Mouse (Mus musculus) A20 (cell line): Measurements from ENCODE around the gene Faap24.

Experiments used
- DNase-seq: peaks from one replicate; pipeline ENCODE4 v3.0.0-alpha.2; 2011; ENCODE audit warnings: low read depth, low spot score

Faap24 gene

DNA sequence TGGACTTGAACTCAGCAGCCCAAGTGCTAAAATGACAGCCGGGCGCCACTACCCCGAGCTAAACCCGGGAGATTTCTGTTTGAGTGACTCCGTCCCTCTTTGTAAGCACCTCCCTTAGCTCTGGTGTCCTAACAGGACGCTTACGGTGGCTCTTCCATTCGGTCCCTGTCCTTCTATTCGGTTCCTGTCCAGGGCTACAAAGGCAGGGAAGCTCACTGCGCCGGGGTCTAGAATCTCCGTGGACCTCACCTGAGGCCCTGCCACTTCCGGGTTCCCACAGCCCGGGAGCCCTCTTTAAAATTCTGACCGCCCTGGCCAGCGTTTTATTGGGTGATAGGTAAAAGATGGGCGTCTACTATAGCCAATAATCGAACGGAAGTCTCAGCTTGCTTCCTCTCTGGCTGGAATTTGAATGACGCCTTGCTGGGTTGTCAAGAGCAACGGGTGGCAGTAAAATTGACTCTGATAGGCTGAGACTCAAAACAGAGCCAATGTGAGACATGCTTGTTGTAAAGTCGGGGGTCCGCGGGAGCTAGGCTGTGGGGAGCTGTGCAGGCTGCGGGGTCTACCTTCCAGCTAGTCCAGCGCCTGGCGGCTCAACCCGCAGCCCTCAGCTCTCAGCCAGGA is at the start of gene Faap24, which contains the start of gene Cep89:
TSS of gene Faap24 (minus strand) at position 295 of the 627 bp plus-strand sequence.
TSS of gene Cep89 (plus strand) at position 494 of the 627 bp plus-strand sequence.
- DNase-seq, result peak; percentile 99

DNA sequence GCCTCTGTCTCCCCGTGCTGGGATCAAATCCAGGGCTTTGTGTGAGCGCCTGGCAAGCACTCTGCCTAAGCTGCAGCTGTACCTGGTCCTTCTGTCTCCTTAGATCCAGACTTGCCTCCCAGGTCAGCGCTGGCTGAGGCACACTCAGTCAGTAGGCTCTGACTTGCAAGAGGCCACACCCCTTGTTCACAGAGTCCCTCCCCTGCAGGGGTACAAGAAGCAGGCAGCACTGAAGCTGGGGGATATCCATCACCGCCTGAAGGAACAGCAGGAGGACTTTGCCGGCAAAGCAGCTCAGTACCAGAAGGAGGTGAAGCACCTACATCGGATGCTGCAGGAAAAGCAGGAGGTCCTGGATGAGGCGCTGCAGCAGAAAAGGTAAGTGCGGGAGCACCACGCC is 38.6 kb upstream of the Faap24 start:
- no peak for DNase-seq

DNA sequence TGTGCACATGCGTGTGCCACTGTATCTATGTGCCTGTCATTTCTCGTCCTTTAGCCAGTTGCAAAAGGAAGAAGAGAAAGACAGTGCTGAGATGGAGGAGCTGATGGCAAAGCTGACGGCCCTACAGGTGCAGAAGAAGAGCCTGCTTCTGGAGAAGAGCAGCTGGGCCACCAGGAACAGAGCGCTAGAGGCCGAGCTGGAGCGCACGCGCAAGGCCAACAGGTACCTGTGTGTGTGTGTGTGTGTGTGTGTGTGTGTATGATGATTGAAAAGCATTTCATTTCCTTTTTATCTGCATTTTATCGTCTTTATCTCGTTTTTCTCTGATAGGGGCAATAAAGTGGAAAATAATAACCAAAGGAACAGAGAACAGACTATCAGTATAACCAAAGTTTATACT is 31.5 kb upstream of the Faap24 start:
- DNase-seq, result no peak

DNA sequence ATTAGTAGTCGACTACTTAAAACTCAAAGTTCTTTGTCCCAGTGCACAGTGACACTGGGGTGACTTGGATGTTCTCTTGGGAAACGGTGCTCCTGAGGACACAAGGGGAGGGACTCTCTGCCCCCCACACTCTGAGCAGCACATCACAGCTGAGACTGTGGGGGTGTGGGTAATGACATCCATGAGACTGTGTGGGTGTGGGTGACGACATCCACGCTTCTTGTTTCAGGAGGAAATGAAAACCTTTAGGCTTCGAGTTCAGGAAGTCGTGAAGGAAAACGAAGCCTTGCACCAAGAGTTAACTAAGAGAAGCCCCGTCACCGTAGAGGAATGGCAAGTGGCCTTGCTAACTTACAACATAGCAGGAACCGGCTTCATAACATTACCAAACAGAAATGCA is 26.4 kb upstream of the Faap24 start:
- no peak for DNase-seq

DNA sequence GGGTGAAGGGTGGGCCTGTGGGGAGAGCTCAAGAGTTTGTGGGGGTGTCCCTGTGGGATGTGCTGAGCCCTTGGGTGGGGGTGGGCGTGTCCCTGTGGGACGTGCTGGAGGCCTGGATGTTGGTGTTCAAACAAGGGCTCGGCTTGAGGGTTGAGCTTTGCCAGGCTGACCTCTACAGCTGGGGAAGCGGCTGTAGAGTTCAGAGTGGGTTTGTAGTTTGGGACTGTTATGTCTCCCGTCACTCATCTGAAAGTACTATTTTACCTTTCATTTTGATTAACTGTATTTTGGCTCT is 20.0 kb upstream of the Faap24 start:
- no peak for DNase-seq

DNA sequence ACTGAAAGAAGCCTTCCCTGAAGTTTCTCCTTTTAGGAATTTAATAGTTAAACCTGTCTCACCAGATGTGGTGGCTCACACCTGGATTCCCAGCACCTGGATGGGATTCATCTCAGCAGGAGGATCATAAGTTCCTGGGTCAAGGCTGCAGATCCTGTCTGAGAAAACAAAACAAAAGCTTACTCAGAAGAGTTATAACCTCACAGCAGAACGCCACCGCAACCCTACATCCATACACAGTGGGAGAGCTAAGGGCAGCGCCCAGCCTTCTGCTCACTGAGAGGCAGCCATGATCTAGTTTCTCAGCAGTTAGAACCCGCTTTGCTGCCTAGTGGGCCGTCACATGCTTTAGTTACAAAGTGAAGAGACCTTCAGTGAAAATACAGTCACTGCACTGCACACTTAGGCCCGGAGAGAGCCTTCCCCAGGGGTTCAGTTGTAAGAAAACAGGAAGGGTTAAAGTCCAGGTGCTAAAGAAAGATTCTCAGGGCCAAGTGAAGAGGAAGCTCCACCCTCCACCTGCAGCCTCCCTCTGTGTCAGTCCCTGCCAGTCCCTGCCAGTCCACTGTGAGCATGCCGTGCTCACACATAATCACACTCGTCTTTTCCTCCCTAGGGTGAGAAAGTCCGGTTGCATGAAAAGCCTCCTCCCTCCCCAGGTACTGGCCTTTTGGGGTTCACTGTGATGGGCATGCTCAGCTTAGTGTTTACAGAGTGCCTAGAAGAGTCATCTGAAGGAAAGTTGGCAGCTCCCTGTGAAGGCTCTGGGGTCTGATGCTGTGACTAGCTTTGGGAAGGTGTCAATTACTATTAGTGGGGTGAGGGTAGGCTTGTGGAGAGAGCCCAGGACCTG is 19.4 kb upstream of the Faap24 start:
- DNase-seq, result no peak

DNA sequence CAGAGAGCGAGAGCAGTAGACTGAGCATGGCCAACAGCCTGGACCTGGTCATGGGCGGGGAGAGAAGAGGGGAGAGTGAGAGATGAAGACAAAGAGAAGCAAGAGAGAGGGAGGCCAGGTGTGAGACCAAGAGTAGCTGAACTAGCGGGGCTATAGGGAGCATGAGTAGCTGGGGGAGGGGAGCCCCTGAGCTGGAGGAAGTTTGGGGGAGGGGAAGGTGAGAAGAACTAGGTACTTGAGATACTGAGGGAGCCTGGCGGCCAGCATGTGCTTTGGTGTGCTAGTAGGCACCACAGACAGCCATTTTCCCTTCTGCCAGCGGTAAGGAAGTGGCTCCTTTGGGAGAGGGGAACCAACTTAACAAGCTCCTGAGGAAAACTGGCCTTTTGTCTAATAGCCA is 18.6 kb upstream of the Faap24 start:
- no peak for DNase-seq

DNA sequence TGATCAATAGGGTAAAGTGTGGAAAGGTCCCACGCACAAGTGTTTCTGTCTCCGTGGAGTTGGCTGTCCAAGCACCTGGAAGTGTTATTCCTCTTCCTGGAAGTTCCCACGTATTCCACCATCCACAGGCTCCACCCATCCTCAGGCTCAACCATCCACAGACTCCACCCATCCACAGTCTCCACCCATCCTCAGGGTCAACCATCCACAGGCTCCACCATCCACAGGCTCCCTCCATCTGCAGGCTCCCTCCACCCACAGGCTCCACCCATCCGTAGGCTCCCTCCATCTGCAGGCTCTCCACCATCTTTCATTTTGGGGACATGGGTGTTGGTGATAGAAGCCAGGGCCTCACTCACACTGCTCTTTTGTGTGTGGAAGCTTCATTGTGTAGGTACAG is 4.5 kb upstream of the Faap24 start:
- no peak for DNase-seq

DNA sequence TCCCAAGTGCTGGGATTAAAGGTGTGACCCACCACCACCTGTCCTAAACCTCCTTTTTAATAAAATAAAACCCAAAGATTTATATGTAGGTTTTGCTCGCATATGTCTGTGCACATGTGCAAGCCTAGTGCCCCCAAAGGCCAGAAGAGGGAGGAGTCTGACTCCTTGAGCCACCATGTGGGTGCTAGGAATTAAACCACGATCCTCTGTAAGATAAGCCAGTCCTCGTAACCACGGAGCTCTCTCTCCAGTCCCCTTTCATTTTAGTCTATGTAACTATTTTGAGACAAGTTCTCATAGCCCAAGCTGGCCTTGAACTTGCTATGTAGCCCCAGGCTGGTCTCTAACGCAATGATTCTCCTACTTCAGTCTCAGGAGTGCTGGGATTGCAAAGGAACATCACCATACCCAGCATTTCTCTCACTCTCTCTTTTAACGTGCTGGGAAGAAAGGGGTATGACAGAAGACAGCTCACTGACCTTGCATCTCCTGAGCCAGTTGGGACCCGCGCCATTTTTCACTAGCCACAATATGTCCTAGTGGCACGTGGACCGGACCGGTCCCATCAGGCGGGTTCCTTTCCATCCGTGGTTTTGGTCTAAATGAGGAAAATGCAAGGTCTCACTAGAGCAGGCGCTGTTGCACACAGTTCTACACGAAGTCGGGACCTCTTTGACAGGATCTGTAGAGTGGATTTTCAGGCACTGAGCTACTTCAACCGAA is 741 bp downstream of the Faap24 start:
- DNase-seq, result peak; percentile 63

DNA sequence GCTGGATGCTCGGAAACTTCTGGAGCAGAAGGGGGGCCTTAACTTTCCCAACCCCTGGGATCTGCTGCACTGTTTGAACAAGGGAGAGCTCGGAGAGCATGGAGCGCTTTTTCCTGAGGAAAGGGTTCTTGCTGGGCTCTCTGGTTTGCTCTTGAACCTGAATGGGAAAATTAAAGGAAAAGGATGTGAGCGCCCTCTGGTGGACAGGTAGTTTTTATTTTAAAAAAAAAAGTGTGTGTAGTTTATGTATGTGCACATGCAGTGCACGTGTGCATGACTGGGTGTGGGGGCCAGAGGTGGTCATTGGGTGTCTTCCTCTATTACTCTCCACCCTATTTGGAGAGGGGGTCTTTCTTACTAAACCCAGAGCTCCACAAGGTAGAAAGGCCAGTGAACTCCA is 3.7 kb downstream of the Faap24 start:
- DNase-seq, result peak; percentile 39

DNA sequence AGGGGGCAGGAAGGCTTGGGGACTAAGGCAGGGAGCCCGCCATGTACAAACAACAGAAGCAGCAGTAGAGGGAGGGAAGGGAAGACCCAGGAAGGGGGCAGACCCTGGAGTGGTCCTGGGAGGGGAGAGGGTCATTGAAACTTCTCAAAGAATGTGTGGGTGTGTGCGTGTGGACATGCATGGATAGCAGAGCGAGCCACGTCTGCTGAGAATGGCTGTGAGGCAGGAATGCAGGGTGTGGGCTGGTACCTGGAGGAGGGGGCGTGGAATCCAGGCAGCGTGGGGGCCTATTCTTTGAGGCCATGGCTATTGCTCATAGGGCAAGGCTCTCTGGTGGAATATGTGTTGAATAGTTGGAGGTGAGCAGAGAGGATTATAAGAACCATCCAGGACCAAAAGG is 7.9 kb downstream of the Faap24 start:
- no peak for DNase-seq

DNA sequence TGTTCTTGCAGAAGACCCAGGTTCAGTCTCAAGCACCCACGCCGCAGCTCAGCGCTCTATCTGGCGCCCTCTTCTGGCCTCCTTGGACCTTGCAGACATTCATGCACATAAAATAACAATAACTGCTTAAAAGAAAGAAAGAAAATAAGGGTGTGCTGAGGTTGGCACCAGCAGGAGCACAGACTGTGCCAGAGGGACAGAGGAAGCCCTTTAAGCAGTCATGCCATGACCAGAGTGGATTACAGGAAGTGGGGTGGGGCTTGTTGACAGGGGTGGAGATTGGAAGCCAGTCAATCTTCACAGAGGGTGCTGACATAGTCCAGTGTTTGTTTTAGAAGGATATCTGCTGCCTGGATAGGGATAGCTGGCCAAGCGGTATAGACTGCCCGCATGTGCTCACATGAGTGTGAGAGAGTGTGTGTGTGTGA is 10.1 kb downstream of the Faap24 start:
- peak; percentile 58 for DNase-seq

DNA sequence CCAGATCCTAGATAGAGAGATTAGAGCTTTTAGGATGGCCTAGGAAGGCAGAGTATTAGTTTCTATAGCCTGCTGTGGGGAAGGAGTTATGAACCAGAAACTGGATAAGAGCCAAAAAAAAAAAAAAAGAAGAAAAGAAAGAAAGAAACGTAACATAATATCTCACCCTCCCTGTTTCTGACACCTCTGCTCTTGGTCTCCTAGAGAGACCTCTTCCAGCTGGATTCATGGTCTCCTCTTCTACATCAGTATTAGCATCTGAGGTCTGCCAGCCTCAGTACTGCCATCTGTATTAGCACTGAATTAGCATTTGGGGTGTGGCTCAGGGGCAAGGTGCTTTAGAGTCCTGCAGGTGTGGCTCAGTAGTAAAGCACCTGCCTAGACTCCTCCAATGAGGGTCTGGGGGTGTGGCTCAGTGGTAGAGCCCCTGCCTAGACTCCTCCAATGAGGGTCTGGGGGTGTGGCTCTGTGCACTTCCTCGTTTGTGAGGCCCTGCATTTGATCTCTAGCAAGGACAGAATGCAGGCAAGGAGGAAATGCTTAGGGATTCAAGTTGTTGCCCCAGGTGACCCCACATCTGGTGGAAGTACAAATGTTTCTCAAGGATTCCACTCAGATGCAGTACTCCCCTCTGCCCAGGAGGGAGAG is 13.8 kb downstream of the Faap24 start:
- DNase-seq, result peak; percentile 59

DNA sequence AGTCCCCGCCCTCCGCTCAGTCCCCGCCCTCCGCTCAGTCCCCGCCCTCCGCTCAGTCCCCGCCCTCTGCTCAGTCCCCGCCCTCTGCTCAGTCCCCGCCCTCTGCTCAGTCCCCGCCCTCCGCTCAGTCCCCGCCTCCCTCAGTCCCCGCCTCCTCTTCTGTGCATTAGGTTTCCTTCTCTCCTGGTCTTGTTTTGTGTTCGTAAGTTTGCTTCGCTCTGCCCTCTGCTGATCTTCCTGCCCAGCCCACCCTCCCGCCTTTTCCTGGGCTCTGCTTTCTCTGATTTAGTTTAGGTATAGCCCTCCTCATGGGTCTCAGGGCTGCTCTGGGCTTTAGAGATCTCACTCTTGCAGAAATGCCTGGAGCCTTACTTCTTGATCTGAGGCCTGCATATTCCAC is 14.8 kb downstream of the Faap24 start:
- peak; percentile 51 for DNase-seq

DNA sequence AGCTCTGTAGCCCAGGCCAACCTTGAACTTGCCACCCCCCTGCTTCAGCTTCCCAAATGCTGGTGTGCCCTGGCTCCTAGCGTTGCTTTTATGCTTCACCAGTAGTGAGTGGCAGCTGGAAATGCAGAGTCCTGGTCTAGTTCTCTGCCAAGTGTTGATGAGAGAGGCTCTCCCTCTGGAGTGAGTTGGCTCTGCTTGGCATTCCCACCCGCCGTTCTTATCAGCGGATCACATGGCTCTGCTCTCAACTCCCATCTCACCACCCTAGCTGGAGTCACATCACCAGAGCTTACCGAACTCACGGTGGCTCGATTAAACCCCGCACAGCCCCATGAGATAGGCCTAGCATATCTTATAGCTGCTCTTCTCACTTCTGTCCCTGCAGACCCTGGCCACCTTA is 16.3 kb downstream of the Faap24 start:
- DNase-seq, result peak; percentile 46

DNA sequence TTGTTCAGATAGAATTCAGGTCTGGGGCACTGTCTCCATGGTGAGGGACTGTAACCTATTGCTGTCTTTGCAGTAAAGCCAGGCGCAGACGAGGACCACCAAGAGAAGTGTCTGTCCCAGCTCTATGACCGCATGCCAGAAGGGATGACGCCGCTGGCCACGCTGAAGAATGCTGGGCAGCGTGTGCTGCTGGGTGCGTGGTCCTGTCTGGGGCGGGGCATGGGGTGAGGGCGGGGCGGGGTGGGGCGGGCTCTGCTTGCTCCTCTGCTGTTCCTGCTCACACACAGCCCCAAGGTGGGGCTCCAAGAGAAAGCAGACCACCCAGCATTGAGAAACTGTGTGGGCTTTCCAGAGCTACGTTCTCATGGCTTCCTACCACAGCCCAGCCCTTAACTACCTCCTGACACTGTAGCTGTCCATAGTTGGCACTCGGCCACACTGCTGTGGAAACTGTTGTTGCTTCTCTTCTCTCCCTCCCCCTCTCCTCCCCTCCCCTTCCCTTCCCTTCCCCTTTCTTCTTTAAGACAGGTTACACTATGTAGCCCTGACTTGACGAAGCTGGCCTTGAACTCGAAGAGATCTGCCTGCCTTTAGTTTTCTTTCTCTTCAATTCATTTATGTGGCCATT is 17.0 kb downstream of the Faap24 start:
- DNase-seq, result no peak

DNA sequence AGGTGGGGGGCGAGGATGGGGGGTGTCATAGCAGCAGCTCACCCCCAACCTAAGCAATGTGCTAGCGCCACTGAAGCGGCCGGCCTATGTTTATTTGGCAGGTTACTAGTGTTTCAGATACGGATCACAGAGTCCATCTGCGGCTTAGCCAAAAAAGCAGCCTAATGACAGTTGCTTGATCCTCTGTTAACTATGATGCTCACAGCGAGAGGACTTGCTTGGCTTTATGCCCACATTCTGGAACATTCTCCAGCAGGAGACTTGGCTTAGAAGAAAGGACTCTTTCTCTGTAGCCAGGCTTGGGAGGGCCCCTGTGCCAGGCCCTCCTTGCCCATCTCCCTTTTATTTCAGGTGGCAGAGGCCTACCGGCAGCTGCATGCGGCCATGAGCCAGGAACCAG is 20.0 kb downstream of the Faap24 start:
- DNase-seq, result no peak

DNA sequence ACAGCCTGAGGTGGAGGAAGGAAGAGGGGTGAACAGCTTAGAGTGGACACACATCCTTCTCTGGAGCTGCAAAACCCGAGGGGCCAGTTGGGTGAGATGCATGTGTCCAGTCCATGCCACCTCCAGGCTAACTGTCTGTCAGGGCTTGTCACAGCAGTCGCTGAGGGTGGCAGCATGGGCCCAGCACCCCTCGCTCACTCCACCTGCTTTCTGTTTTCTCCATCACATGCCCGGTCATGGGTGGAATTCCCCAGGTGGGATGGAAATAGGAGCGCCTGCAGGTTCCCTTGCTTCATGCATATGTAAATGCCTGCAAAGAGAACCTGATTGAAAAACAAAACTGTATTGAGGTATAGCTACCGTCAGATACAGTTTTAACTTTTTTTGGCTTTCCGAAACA is 22.4 kb downstream of the Faap24 start:
- no peak for DNase-seq

DNA sequence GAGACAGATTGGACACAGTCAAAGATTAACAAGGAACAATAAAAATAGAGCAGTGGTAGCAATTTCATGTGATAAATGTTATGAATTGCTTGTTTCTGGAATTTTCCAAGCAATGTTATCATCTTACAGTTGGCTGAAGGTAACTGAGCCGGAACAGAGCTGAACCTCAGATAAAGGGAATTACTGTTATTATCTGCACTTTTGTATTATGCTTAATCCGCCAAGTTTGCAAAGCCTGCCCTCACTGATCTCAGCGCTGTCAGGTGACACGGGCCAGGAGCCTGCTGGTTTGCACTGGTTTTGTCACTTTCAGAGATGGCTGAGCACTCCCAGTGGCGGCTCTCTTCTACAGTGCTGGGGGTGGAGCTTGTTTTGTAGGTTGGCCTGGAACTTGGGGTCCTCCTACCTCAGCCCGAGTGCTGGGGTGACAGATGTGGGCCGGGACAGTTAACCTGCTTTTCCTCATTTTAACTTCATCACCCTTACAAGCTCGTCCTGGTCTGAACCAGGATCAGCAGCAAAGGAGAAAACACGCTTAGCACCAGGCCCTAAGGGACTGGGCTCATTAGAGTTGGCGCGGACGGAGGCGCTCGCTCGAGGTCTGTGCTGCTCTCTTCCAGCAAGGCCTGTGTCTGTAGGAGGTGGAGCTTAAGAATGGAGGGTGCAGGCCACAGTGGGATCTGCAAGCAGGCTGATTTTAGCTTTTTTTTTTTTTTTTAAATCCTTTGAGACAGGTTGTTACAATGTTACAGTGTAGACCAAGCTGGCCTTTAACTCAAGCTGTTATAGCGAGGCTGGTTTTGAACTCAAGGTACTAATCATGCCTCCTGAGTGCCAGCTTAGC is 23.3 kb downstream of the Faap24 start:
- DNase-seq, result no peak

DNA sequence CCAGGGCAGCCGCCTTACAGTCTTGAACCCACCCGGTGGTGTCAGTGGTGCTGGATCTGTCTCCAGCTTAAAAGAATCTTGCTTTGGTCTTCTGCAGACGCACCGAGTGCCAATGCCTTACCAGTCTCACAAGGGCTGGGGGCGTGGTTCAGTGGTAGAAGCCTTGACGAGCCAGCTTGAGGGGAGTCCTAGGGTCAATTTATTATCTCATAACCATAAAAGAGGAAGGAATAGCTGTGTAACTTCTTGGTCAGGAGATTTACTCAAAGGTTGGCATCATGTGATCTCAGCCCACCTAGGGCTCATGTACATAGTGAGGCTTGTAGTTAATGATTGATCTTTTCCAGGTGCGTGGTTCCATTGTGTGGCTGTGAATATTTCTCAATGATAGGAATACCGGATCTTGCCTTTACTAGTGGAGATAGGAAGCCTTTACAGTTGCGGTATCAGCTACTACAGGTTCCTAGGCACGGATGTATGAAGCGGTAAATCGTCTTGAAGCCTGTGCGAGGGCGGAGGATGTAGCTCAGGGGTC is 24.1 kb downstream of the Faap24 start:
- DNase-seq, result no peak

DNA sequence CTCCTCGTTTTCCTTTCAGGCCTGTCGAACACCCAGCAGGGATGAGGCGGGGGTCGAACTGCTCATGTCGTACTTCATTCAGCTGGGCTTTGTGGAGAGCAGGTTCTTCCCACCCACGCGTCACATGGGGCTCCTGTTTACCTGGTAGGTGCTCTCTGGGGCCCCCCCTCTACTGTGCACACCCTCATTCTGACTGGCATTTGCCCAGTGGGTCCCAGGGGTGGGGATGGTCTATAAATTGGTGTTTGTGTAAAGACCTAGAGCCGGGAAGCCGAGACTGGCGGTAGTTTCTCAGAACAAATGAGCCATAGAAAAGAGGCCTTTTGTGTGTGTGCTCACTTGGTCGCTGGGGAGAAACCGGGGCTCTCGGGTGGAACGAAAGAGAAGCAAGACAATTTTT is 25.5 kb downstream of the Faap24 start:
- no peak for DNase-seq
